Mouse (Mus musculus) bone marrow macrophage, adult 2 months (primary cell): Measurements from ENCODE around the gene Sufu.

ENCODE experiments used
- CTCF ChIP-seq: IDR thresholded peaks from 2 replicates; pipeline ENCODE4 v1.5.1; 2012; ENCODE audit warnings: low read depth, mild to moderate bottlenecking, low read length, moderate library complexity
- POLR2A ChIP-seq: IDR thresholded peaks from 2 replicates; pipeline ENCODE4 v1.6.1; 2012; ENCODE audit warnings: mild to moderate bottlenecking, low read depth, low read length, borderline replicate concordance

DNA sequence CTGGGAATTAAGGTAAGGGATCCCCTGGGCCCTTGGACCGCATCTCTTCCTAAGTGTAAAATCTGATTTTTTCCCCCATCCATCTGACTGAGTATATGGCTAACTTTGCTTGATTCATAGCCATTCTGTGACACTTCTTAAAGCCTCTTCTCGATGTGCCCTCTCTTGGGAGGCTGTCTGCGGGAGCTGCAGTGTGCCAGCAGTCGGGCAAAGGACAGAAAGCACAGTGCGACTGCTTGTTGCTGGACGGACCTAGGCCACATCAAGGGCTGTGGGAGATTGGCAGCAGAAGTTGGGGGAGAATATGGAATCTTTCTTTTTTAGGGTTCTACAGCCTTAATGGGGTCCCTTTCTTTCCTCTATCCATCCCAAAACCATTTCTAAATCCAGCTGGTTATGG, 2.7 kb downstream of the Sufu start:
- TF ChIP-seq POLR2A: no peak
- no peak for TF ChIP-seq CTCF
